Mouse (Mus musculus) lung, adult 2 months (tissue): ENCODE data around the gene Slc43a2.

Source experiments
- CTCF ChIP-seq: fragments of 200-500 bp; IDR thresholded peaks from 2 replicates; pipeline ENCODE4 v1.5.1; 2011; ENCODE audit warnings: mild to moderate bottlenecking, low read length, control low read depth; ENCODE audit not compliant: insufficient read depth
- POLR2A ChIP-seq: fragments of 200-500 bp; IDR thresholded peaks from 2 replicates; pipeline ENCODE4 v1.6.1; 2011; ENCODE audit warnings: low read depth, mild to moderate bottlenecking, control low read depth, low read length, borderline replicate concordance; ENCODE audit errors: extremely low read depth

DNA sequence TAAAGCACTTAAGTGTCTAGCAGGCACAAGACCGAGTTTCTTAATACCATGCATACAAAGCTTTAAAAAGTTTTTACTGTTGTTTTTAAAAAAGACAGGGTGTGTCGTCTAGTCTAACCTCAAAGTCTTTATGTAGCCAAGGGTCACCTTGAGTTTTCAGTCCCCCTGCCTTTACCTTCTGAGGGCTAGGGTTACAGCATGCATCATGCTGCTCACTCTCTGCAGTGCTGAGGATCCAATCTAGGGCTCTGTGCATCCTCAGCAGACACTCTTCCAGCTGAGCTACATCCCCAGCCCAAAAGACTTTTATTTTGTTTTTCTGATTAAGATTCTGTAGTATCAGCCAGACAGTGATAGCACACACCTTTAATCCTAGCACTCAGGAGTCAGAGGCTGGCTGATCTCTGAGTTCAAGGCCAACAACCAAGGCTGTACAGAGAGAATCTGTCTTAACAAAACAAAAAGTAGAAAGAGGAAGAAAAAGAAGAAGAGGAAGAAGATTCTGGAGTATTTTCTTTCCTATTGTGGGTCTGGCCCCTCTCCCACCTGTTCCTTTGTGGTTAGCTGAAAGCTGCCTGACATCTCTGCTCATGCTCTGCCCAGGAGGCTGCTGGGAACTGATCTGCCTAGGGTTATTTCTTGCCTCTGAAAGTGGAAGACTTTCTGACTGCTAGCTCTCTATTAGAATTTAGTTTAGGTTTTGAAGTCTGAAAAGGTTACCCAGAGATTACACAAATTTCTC is 91.3 kb downstream of the Slc43a2 start:
- TF ChIP-seq POLR2A (no peak), CTCF (no peak)
